Mouse (Mus musculus) thymus, adult 2 months (tissue): ENCODE data around the gene Gm11096. TPM values are rescaled to one million over a fixed set of nuclear protein-coding genes. Genes with fewer than 3 reads are reported as not detected.

Source experiments
- DNase-seq: peaks from one replicate; pipeline ENCODE4 v3.0.0; 2021
- H3K27ac ChIP-seq: fragments of 200-500 bp; 2 replicates; pipeline ENCODE4 v1.5.1; 2012; ENCODE audit warnings: low read length, control low read depth; ENCODE audit not compliant: control insufficient read depth, insufficient read depth
- H3K27me3 ChIP-seq: fragments of 200-500 bp; 2 replicates; pipeline ENCODE4 v1.6.1; 2012; ENCODE audit warnings: mild to moderate bottlenecking, low read length, moderate library complexity, mixed read lengths; ENCODE audit not compliant: control insufficient read depth, insufficient read depth
- H3K36me3 ChIP-seq: fragments of 200-500 bp; 2 replicates; pipeline ENCODE4 v1.6.1; 2012; ENCODE audit warnings: mild to moderate bottlenecking, low read length, moderate library complexity; ENCODE audit not compliant: control insufficient read depth, insufficient read depth
- H3K4me1 ChIP-seq: fragments of 200-500 bp; replicated peaks from 2 replicates; pipeline ENCODE4 v1.6.1; 2012; ENCODE audit warnings: low read length; ENCODE audit not compliant: control insufficient read depth, insufficient read depth
- H3K4me3 ChIP-seq: fragments of 200-500 bp; 2 replicates; pipeline ENCODE4 v1.5.1; 2012; ENCODE audit warnings: mild to moderate bottlenecking, low read length, control low read depth, moderate library complexity; ENCODE audit not compliant: control insufficient read depth, insufficient read depth
- CTCF ChIP-seq: fragments of 200-500 bp; IDR thresholded peaks from 2 replicates; pipeline ENCODE4 v1.5.1; 2012; ENCODE audit warnings: mild to moderate bottlenecking, control low read depth, low read length, moderate library complexity, borderline replicate concordance; ENCODE audit not compliant: control insufficient read depth, poor library complexity, insufficient read depth; ENCODE audit errors: extremely low read depth
- POLR2A ChIP-seq: fragments of 200-500 bp; IDR thresholded peaks from 2 replicates; pipeline ENCODE4 v1.6.1; 2012; ENCODE audit warnings: mild to moderate bottlenecking, low read length, control low read depth, moderate library complexity; ENCODE audit not compliant: control insufficient read depth, poor library complexity, insufficient read depth; ENCODE audit errors: extremely low read depth
- WGBS: fragments of 180-500 bp; shearing (Covaris S2); methylation state at CpG from one replicate; pipeline ENCODE4 v1.1.7; 2018; 5-methylcytosine and 5-hydroxymethylcytosine counted together
- polyA plus RNA-seq: library from polyadenylated mRNA; depleted of rRNA; stranded (reverse); fragments of >200 nt; gene quantifications from 2 replicates; pipeline ENCODE4 v1.2.3, GENCODE M21; 2012

The Gm11096 gene
- polyA plus RNA-seq, 1 experiment, result not detected

DNA sequence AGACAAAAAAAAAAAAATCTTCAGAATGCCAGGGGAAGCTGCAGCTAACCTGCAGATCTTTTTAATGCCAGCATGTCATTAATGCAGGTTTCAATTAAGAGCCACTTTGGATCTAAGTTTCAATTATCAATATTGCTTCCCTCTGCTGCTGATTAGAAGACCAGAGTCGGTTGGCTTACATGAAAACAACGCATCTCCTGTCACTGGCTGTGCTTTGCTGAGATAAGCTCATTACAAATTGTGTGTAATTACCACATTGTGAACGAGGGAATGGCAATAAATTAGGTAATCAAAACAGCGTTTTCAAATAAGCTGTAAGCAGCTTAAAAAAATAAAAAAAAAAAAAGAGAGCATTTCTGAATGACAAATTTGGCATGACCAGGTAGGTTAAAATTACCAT, 38.2 kb downstream of the Gm11096 start:
- Histone ChIP-seq H3K27me3 (no peaks in the 10 kb centered on the region), H3K4me1 (0 out of 2 replicates have a peak, but pooled peaks cover 4% of the 10 kb centered on the region), H3K36me3 (no peaks in the 10 kb centered on the region), H3K4me3 (no peak overlapping the region), H3K27ac (no peak overlapping the region)
- no peak for DNase-seq
- TF ChIP-seq CTCF (no peak), POLR2A (no peak)
- 85% methylated on average over 4 of the region's 4 CpGs for WGBS

DNA sequence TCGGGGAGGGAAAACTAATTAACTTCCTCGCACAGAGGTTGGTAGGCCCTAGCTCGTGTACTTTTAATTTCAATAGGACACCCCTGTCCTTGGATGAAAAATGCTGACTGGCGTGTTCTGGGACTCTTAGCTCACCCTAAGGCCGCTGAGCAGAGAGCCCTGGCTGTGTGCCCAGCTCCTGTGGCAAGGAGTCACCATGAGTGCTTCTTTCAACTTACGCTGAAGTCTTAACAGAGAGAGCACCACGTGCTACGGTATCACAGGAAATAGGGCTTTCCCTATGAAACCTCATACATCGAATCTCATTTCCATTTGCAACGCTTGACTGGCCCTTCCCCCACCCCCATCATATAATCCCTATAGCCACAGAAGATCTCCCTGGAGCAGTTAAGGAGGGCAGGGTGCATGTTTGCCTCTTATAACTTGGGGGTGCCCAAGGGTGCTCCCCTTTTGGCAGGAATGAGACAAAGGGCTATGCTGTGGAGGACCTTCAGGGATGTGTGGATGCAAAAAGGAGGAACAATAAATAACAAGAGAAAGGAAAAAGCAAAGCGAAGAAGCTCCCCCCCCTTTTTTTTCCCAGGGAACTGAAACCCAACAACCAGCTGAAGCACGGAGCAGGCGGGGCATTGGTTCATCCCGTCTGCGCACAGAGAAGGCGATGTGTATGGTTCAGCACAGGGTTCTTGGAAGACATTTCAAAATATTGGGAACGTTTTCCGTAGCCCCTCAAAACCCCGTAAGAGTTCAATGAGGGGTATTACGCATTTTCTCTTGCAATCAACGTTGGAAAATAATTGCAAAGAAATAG, 39.0 kb downstream of the Gm11096 start:
- TF ChIP-seq POLR2A (no peak), CTCF (no peak)
- Histone ChIP-seq H3K36me3 (no peaks in the 10 kb centered on the region), H3K4me1 (0 out of 2 replicates have a peak, but pooled peaks cover 4% of the 10 kb centered on the region), H3K4me3 (no peak overlapping the region), H3K27me3 (no peaks in the 10 kb centered on the region), H3K27ac (no peak overlapping the region)
- 53% methylated on average over 21 of the region's 21 CpGs for WGBS
- peak; percentile 2 for DNase-seq

GRCm38 (mm10) chr17:81481843-81482490, 40.4 kb downstream of the Gm11096 start:
- DNase-seq, result no peak
- Histone ChIP-seq H3K4me1 (0 out of 2 replicates have a peak, but pooled peaks cover 4% of the 10 kb centered on the region), H3K4me3 (no peak overlapping the region), H3K36me3 (no peaks in the 10 kb centered on the region), H3K27ac (no peak overlapping the region), H3K27me3 (no peaks in the 10 kb centered on the region)
- TF ChIP-seq CTCF (no peak), POLR2A (no peak)
- 94% methylated on average over 11 of the region's 11 CpGs for WGBS

DNA sequence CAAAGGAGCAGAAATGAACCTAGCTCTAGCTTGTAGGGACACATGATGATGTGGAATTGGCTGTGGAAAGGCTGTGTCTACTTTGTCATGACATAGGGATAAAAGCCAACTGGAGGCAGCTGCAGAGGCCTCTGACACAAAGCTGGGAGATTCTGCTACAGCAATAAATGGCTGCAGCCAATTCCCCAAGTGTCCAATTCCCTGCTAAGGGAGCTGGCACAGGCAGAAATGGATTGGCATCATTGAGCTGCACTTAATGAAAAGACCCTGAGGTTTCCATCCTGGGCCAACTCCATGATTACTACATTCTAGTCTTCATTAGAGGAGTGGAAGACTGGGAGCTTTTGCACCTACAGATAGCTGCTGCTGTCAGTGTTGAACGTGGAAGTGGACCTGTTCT, 44.8 kb downstream of the Gm11096 start:
- 90% methylated on average over 1 of the region's 1 CpGs for WGBS

More for the DNA sequence above, 44.8 kb downstream of the Gm11096 start:
- no peak for DNase-seq
- Histone ChIP-seq H3K27ac (no peak overlapping the region), H3K4me1 (no peaks in the 10 kb centered on the region), H3K4me3 (no peak overlapping the region), H3K36me3 (no peaks in the 10 kb centered on the region), H3K27me3 (no peaks in the 10 kb centered on the region)
- TF ChIP-seq POLR2A (no peak), CTCF (no peak)
